ENCODE assay signal across 15 mouse cellular contexts in the genomic region with DNA sequence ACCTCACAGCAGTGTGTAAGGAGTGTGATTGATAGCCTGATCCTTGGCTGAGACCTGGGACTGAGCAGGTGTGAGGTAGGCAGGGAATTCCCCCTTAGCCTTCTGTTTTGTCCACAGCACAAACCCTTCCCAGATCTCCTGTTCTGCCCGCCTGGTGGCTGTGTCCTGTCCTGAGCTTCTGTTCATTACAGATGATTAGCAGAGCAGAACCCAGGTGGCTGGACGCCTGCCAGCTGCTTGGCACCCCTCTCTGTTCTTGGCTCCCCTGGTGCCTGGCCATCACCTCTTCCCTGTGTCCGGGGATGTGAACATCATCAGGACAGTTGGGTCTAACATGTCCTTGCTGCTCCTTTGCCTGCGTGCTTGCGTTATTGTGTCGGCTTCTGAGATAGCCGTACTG.
DNase-seq lines count a peak whose midpoint lies in the region; ATAC-seq lines count a peak whose summit lies in the region.
"Had no signal": no experiment of that assay in that cellular context is flagged by ENCODE, and none has a peak within 500 bp of the region (broad histone marks: within the 10 kb centered on the region; RNA-seq: fewer than 3 reads in every experiment).

No protein-coding gene starts in this region.

- no peak overlapping the region for H3K9ac ChIP-seq in kidney, embryonic 16.5 days (replicated peaks; ENCODE audit: low read length)
- H3K9ac ChIP-seq: embryonic facial prominence, embryonic 12.5 days; heart, embryonic 13.5 days; limb, embryonic 15.5 days; lung, embryonic 14.5 days had no signal

- no peaks in the 10 kb centered on the region for H3K27me3 ChIP-seq in kidney, embryonic 16.5 days (ENCODE audit: insufficient read depth, low read length)
- H3K27me3 ChIP-seq: embryonic facial prominence, embryonic 12.5 days; heart, embryonic 13.5 days; limb, embryonic 15.5 days had no signal

- no peaks in the 10 kb centered on the region for H3K9me3 ChIP-seq in kidney, embryonic 16.5 days (ENCODE audit: low read length)
- H3K9me3 ChIP-seq: embryonic facial prominence, embryonic 12.5 days; heart, embryonic 13.5 days; limb, embryonic 15.5 days had no signal

- H3K4me1 ChIP-seq in kidney, embryonic 16.5 days (ENCODE audit: insufficient read depth, low read length) = peaks cover 10% of the 10 kb centered on the region; the same call in 1 of the 2 replicates

- H3K4me2 ChIP-seq in kidney, embryonic 16.5 days (replicated peaks; ENCODE audit: low read depth, low read length) = no peak overlapping the region
- H3K4me2 ChIP-seq: embryonic facial prominence, embryonic 12.5 days; heart, embryonic 13.5 days; limb, embryonic 15.5 days; lung, embryonic 14.5 days had no signal

- peaks cover 78% of the 10 kb centered on the region for H3K36me3 ChIP-seq in kidney, embryonic 16.5 days (ENCODE audit: insufficient read depth, low read length)

- H3K4me3 ChIP-seq in kidney, embryonic 16.5 days (ENCODE audit: low read length) = no peak overlapping the region
- H3K4me3 ChIP-seq: embryonic facial prominence, embryonic 12.5 days; heart, embryonic 13.5 days; limb, embryonic 15.5 days had no signal

- 76% methylated on average over 7 of the region's 7 CpGs for WGBS in kidney, embryonic 16.5 days

- H3K27ac ChIP-seq in kidney, embryonic 16.5 days (ENCODE audit: low read length) = no peak overlapping the region
- H3K27ac ChIP-seq: embryonic facial prominence, embryonic 12.5 days; heart, embryonic 13.5 days; limb, embryonic 15.5 days had no signal

- peak; percentile 54 for DNase-seq in kidney, adult 18-20 months
- DNase-seq in cerebellum, adult 9-10 months = peak; percentile 88
- peak; percentile 46 for DNase-seq in kidney, postnatal 10 days
- no peak for DNase-seq in urinary bladder, postnatal 14 days (ENCODE audit: low spot score)
- no peak for DNase-seq in urinary bladder, postnatal 25 days (ENCODE audit: low spot score)
- DNase-seq: heart, postnatal 4 days; lung, embryonic 14.5 days; right cerebral cortex, postnatal 25 days had no signal

- no peak for ATAC-seq in kidney, embryonic 16.5 days (ENCODE audit: low FRiP score, low TSS enrichment)
- peak; percentile 51 for ATAC-seq in cerebellum, adult (ENCODE audit: insufficient number of reproducible peaks, low FRiP score, low TSS enrichment)
- ATAC-seq: intestine, embryonic 16.5 days; midbrain, embryonic 16.5 days had no signal

Comparison
In these comparisons a context has a peak if more than half of its experiments do, and no peak if none do; other contexts are left out.
1. DNase-seq: peak in kidney, adult 18-20 months (single experiment), cerebellum, adult 9-10 months (single experiment) and kidney, postnatal 10 days (single experiment); none in urinary bladder, postnatal 14 days (single experiment) and urinary bladder, postnatal 25 days (single experiment).